Mouse (Mus musculus): ENCODE measurements around the gene Tmem267. TPM values are rescaled to one million over a fixed set of nuclear protein-coding genes. Genes with fewer than 3 reads are reported as not detected.
A peak's percentile ranks its signal among the peaks of the same experiment; 100 is the strongest.
"Not testable (repeated sequence)": the region's sequence is repeated elsewhere in the genome, so short reads cannot be mapped to it uniquely, and the experiment has no call there.

The Tmem267 gene
- polyA plus RNA-seq, 1 experiment from 2014 or later = 4.9 TPM

GRCm38 (mm10) chr13:119602688-119603331, 115.0 kb downstream of the Tmem267 start:
- not testable (repeated sequence) for H3K36me3 ChIP-seq (ENCODE audit: control insufficient read depth, insufficient read depth, low read length); H3K9ac ChIP-seq (ENCODE audit: low read depth, low read length); H3K27ac ChIP-seq (ENCODE audit: low read length); ATAC-seq; H3K4me2 ChIP-seq (ENCODE audit: low read length); H3K27me3 ChIP-seq (ENCODE audit: control insufficient read depth, insufficient read depth, low read depth, low read length); H3K4me3 ChIP-seq (ENCODE audit: low read depth, low read length); H3K4me1 ChIP-seq (ENCODE audit: control insufficient read depth, insufficient read depth, low read length); H3K9me3 ChIP-seq (replicated peaks; ENCODE audit: control insufficient read depth, low read length, poor library complexity, severe bottlenecking)
- WGBS = 46% methylated on average over 12 of the region's 13 CpGs

GRCm38 (mm10) chr13:119603890-119604289, 116.1 kb downstream of the Tmem267 start:
- ATAC-seq = peak; percentile 30; the same call in 1 of the 2 replicates
- H3K4me3 ChIP-seq (ENCODE audit: low read depth, low read length); H3K9me3 ChIP-seq (replicated peaks; ENCODE audit: control insufficient read depth, low read length, poor library complexity, severe bottlenecking); H3K27ac ChIP-seq (ENCODE audit: low read length); H3K4me1 ChIP-seq (ENCODE audit: control insufficient read depth, insufficient read depth, low read length); H3K4me2 ChIP-seq (ENCODE audit: low read length); H3K27me3 ChIP-seq (ENCODE audit: control insufficient read depth, insufficient read depth, low read depth, low read length); H3K9ac ChIP-seq (ENCODE audit: low read depth, low read length); H3K36me3 ChIP-seq (ENCODE audit: control insufficient read depth, insufficient read depth, low read length): not testable (repeated sequence)
- WGBS = 95% methylated on average over 6 of the region's 8 CpGs

DNA sequence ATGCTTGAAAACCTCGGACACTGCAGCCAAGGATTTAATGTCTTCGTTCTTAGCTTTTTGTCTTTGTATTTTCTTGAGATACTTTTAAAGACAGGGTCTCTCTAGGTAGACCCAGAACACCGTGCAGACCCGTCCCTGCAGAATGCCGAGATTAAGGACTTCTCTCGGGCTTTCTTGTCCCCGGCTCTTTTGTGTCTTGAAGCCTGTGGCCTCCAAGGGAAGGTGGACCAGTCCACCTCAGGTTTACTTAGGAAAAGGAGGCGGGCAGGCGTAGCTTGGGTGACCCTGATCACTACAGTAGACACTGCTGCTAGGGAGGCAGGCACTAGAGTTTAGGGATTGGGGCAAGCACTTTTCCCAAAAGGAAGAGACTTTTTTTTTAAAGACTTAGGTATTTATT, 116.5 kb downstream of the Tmem267 start:
- not testable (repeated sequence) for H3K9me3 ChIP-seq (replicated peaks; ENCODE audit: control insufficient read depth, low read length, poor library complexity, severe bottlenecking); H3K27me3 ChIP-seq (ENCODE audit: control insufficient read depth, insufficient read depth, low read depth, low read length); H3K4me3 ChIP-seq (ENCODE audit: low read depth, low read length); ATAC-seq; H3K4me1 ChIP-seq (ENCODE audit: control insufficient read depth, insufficient read depth, low read length); H3K27ac ChIP-seq (ENCODE audit: low read length); H3K4me2 ChIP-seq (ENCODE audit: low read length); H3K9ac ChIP-seq (ENCODE audit: low read depth, low read length); H3K36me3 ChIP-seq (ENCODE audit: control insufficient read depth, insufficient read depth, low read length)
- WGBS = 93% methylated on average over 7 of the region's 9 CpGs

DNA sequence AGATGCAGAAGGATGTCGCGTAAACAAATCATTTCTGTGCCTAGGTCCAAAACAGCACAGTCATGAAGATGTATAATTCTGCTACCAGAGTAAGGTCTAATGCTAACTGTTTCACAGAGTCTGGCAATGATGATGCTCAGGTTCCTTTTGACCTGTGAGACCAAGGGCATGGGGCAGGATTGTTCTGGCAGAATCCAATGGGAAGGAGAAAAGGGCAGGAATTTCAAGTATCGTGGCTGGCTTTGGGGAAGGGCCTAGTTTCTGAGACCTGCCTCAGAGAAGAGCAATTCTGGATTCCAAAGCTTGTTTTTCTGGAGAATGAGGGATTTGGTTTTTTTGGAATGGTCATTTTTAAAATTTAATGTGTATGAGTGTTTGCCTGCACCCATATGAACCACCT, 131.0 kb downstream of the Tmem267 start:
- WGBS = 92% methylated on average over 3 of the region's 3 CpGs
- Histone ChIP-seq H3K27me3 (ENCODE audit: control insufficient read depth, insufficient read depth, low read depth, low read length) (no peaks in the 10 kb centered on the region), H3K36me3 (ENCODE audit: control insufficient read depth, insufficient read depth, low read length) (no peaks in the 10 kb centered on the region), H3K9ac (ENCODE audit: low read depth, low read length) (no peak overlapping the region), H3K4me2 (ENCODE audit: low read length) (no peak overlapping the region), H3K4me3 (ENCODE audit: low read depth, low read length) (no peak overlapping the region), H3K4me1 (ENCODE audit: control insufficient read depth, insufficient read depth, low read length) (no peaks in the 10 kb centered on the region), H3K27ac (ENCODE audit: low read length) (no peak overlapping the region), H3K9me3 (replicated peaks; ENCODE audit: control insufficient read depth, low read length, poor library complexity, severe bottlenecking) (no peaks in the 10 kb centered on the region)
- ATAC-seq = no peak

DNA sequence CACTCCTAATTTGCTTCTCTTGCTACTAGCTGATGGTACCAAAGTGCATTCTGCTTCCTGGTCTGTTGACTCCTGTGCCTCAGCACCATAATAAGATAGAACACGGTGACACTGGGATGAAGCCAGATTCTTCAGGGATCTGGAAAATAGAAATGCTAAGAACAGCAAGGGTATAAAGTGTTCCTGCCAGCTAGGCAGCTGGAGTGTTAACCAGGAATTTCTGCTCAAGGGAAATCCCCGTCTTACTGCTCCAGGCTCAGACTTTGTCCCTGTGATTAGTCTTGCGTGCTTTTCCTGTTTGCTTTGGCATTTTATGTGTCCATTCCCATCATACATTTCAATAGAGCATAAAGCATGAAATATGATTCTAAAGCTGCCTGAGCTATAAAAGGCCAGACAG, 131.9 kb downstream of the Tmem267 start:
- no peak for ATAC-seq
- Histone ChIP-seq H3K27ac (ENCODE audit: low read length) (no peak overlapping the region), H3K9ac (ENCODE audit: low read depth, low read length) (no peak overlapping the region), H3K36me3 (ENCODE audit: control insufficient read depth, insufficient read depth, low read length) (no peaks in the 10 kb centered on the region), H3K4me1 (ENCODE audit: control insufficient read depth, insufficient read depth, low read length) (no peaks in the 10 kb centered on the region), H3K4me3 (ENCODE audit: low read depth, low read length) (no peak overlapping the region), H3K27me3 (ENCODE audit: control insufficient read depth, insufficient read depth, low read depth, low read length) (no peaks in the 10 kb centered on the region), H3K9me3 (replicated peaks; ENCODE audit: control insufficient read depth, low read length, poor library complexity, severe bottlenecking) (no peaks in the 10 kb centered on the region), H3K4me2 (ENCODE audit: low read length) (no peak overlapping the region)
- WGBS = 83% methylated on average over 3 of the region's 3 CpGs

DNA sequence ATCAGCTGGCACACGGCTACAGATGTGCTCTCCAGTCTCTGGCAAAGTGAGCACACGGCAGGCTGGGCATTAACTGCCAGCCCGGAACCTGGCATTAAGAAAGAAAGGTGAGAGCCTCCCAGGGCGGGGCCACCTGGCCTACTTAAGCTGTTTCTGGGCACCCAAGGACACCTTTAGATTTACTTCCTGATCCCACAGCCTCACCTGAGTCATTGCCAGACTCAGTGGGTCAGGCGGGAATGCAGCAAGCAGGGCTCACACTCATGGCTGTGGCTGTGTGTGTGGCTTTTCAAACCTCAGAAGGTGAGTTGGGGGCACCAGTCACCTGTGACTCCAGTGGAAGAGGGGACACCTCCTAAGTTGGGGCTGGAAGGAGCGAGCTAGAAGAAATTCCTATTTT, 135.8 kb downstream of the Tmem267 start, which contains the start of gene Ccl28:
Ccl28 (plus strand) TSS at position 186 of the 400 bp plus-strand sequence.
- Histone ChIP-seq H3K9ac (ENCODE audit: low read depth, low read length) (no peak within 1 kb of the TSS), H3K27ac (ENCODE audit: low read length) (no peak within 1 kb of the TSS), H3K4me3 (ENCODE audit: low read depth, low read length) (no peak within 1 kb of the TSS), H3K4me2 (ENCODE audit: low read length) (no peak within 1 kb of the TSS), H3K4me1 (ENCODE audit: control insufficient read depth, insufficient read depth, low read length) (no peaks in the 10 kb centered on the region), H3K36me3 (ENCODE audit: control insufficient read depth, insufficient read depth, low read length) (no peaks in the 10 kb centered on the region), H3K27me3 (ENCODE audit: control insufficient read depth, insufficient read depth, low read depth, low read length) (no peaks in the 10 kb centered on the region), H3K9me3 (replicated peaks; ENCODE audit: control insufficient read depth, low read length, poor library complexity, severe bottlenecking) (no peaks in the 10 kb centered on the region)
- 93% methylated on average over 6 of the region's 6 CpGs for WGBS
- ATAC-seq = no peak

DNA sequence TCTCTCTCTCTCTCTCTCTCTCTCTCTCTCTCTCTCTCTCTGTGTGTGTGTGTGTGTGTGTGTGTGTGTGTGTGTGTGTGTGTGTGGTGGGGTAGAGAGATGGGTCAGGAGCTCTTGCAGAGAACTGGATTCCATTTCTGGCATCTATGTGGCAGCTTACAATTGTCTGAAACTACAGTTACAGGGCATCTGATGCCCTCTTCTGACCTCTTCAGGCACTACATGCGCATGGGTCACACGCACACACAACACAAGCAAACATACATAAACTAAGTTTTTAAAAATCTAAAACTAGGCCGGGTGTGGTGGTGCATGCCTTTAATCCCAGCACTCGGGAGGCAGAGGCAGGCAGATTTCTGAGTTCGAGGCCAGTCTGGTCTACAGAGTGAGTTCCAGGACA, 138.1 kb downstream of the Tmem267 start:
- H3K4me3 ChIP-seq (ENCODE audit: low read depth, low read length); H3K4me2 ChIP-seq (ENCODE audit: low read length); H3K9me3 ChIP-seq (replicated peaks; ENCODE audit: control insufficient read depth, low read length, poor library complexity, severe bottlenecking); H3K36me3 ChIP-seq (ENCODE audit: control insufficient read depth, insufficient read depth, low read length); H3K9ac ChIP-seq (ENCODE audit: low read depth, low read length); H3K27ac ChIP-seq (ENCODE audit: low read length); H3K27me3 ChIP-seq (ENCODE audit: control insufficient read depth, insufficient read depth, low read depth, low read length); H3K4me1 ChIP-seq (ENCODE audit: control insufficient read depth, insufficient read depth, low read length); ATAC-seq: not testable (repeated sequence)
- 75% methylated on average over 5 of the region's 5 CpGs for WGBS

DNA sequence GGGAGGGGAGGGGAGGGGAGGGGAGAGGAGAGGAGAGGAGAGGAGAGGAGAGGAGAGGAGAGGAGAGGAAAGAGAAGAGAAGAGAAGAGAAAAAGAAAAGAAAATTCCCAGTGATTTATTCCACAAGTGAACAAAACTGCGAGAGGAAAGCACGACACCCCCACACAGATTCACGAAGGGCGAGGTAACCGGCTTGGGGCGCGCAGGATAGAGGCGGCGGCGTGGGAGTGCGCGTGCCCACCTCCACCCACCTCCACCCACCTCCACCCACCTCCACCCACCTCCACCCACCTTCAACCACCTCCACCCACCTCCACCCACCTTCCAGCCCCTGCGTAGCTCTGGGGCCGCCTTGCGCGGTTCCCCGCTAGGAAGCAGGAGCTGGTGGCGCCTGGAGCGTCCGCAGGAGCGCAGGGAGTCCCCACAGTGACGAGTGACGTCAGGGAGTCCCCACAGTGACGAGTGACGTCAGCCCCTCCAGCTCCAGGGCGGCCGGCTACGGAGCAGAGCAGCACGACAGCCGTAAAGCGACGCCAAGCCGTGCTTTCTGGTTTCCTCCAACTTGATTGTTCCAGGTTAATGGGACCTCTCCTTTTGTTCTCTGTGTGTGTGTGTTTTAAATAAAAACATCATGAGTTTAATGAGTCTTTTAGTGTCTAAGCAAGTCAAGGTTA, 143.8 kb downstream of the Tmem267 start:
- ATAC-seq = peak; percentile 94
- 3% methylated on average over 26 of the region's 33 CpGs for WGBS
- 0 out of 2 replicates have a peak overlapping the region, but pooled peaks have one; percentile 18 for H3K27ac ChIP-seq (ENCODE audit: low read length)

GRCm38 (mm10) chr13:119632156-119632548, 144.3 kb downstream of the Tmem267 start:
- Histone ChIP-seq H3K9me3 (replicated peaks; ENCODE audit: control insufficient read depth, low read length, poor library complexity, severe bottlenecking) (no peaks in the 10 kb centered on the region), H3K4me1 (ENCODE audit: control insufficient read depth, insufficient read depth, low read length) (no peaks in the 10 kb centered on the region), H3K36me3 (ENCODE audit: control insufficient read depth, insufficient read depth, low read length) (no peaks in the 10 kb centered on the region), H3K4me2 (ENCODE audit: low read length) (peak overlapping the region; percentile 53), H3K9ac (ENCODE audit: low read depth, low read length) (no peak overlapping the region), H3K27me3 (ENCODE audit: control insufficient read depth, insufficient read depth, low read depth, low read length) (peaks cover 2% of the 10 kb centered on the region; the same call in 1 of the 2 replicates), H3K27ac (ENCODE audit: low read length) (no peak overlapping the region), H3K4me3 (ENCODE audit: low read depth, low read length) (peak overlapping the region; percentile 48; the same call in 1 of the 2 replicates)
- WGBS = 87% methylated on average over 4 of the region's 4 CpGs
- peak; percentile 68 for ATAC-seq

More for the DNA sequence above, 143.8 kb downstream of the Tmem267 start:
- Histone ChIP-seq H3K9ac (ENCODE audit: low read depth, low read length) (peak overlapping the region; percentile 58), H3K4me3 (ENCODE audit: low read depth, low read length) (peak overlapping the region; percentile 48), H3K4me2 (ENCODE audit: low read length) (peak overlapping the region; percentile 53), H3K27me3 (ENCODE audit: control insufficient read depth, insufficient read depth, low read depth, low read length) (peaks cover 2% of the 10 kb centered on the region; the same call in 1 of the 2 replicates), H3K36me3 (ENCODE audit: control insufficient read depth, insufficient read depth, low read length) (no peaks in the 10 kb centered on the region), H3K4me1 (ENCODE audit: control insufficient read depth, insufficient read depth, low read length) (no peaks in the 10 kb centered on the region), H3K9me3 (replicated peaks; ENCODE audit: control insufficient read depth, low read length, poor library complexity, severe bottlenecking) (no peaks in the 10 kb centered on the region)
